Mouse (Mus musculus) ES-E14 (cell line): ENCODE data around the gene Mprip.

Experiments
- CHD2 ChIP-seq: IDR thresholded peaks from 2 replicates; pipeline ENCODE4 v1.6.1; 2014; ENCODE audit warnings: mild to moderate bottlenecking, low read depth, low read length, inconsistent platforms
- HCFC1 ChIP-seq: IDR thresholded peaks from 2 replicates; pipeline ENCODE4 v1.6.1; 2012; ENCODE audit warnings: low read length, inconsistent platforms, borderline replicate concordance; ENCODE audit not compliant: insufficient read depth
- MAFK ChIP-seq: IDR thresholded peaks from 2 replicates; pipeline ENCODE4 v1.6.1; 2014; ENCODE audit warnings: mild to moderate bottlenecking, low read depth, low read length, inconsistent platforms; ENCODE audit not compliant: insufficient read depth
- ZC3H11A ChIP-seq: IDR thresholded peaks from 2 replicates; pipeline ENCODE4 v1.6.1; 2012; ENCODE audit warnings: low read depth, mild to moderate bottlenecking, inconsistent platforms, low read length, borderline replicate concordance

GRCm38 (mm10) chr11:59787199-59787781 lies 126.2 kb downstream of the Mprip start, which contains the start of gene Pld6:
- TF ChIP-seq CHD2 (no peak), ZC3H11A (no peak), MAFK (no peak), HCFC1 (no peak)
